Mouse (Mus musculus) heart, adult 9 months (tissue): ENCODE measurements around the gene Thumpd2.
A peak's percentile ranks its signal among the peaks of the same experiment; 100 is the strongest.

ENCODE experiments used
- DNase-seq, 2 experiments: peaks; one replicate each; pipeline ENCODE4 v3.0.0; 2022; ENCODE audit warnings: low spot score in 2 of 2

Thumpd2 gene

DNA sequence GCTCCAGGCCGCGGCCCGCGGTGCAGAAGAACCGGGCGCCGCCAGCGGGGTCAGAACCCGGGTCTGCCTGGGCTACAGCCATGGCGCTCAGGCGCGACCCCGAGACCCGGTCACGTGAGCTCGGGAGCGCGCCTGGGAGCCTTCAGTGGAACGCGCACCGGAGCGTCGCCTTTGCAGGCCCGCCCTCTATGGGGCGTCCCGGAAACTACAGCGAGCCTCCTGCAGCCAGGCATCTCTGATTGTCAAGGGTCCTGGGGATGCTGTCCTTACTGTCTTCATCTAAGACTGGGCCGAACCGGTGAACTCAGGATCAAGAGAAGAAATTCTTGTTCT is at the start of gene Thumpd2:
Gene Thumpd2, minus strand, starts transcription at position 104 of the 333 bp plus-strand sequence.
- DNase-seq = peak; percentile 88 to 89

DNA sequence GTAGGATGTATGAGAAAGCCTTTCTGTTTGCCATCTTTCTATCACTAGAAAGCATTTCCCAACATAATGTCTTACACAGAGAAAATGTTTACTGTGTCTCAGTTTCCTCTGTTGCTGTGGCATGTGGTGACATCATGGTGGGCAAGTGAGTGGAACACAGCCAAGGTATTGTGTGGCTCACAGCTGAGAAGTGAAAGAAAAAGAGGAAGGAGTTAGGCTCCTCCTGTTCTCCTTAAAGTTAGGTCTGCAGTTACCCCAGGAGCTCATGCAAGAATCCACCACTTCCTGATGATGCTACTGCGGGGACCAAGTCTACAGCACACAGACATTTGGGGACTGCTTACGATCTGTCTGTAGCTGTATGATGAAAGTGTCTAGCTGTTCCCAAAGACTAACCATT is 39.4 kb upstream of the Thumpd2 start:
- DNase-seq = no peak

- no peak for DNase-seq
Observed at GRCm38 (mm10) chr17:81102866-81103265, 38.0 kb upstream of the Thumpd2 start.

DNA sequence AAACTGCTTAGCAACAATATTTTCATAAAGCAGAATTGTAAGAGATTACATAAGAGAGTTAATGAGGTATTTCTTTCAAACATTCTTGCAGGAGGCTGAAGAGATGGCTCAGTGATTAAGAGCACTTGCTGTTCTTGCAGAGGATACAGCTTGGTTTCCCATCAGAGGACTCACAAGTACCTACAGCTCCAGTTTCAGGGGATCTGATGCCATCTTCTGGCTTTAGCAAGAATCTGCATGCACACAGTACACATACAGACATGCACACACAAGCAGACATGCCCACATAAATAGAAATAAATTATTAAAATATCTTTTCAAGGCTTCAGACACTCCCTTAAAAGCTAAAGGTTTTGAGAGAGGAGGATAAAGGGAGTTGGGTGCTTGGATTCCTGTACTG is 33.6 kb upstream of the Thumpd2 start:
- no peak for DNase-seq

- no peak for DNase-seq
Observed at GRCm38 (mm10) chr17:81096490-81096889, 31.6 kb upstream of the Thumpd2 start.

GRCm38 (mm10) chr17:81092794-81093193 is 27.9 kb upstream of the Thumpd2 start:
- DNase-seq = no peak

- DNase-seq = no peak
Observed at GRCm38 (mm10) chr17:81088866-81089265, 24.0 kb upstream of the Thumpd2 start.

- DNase-seq = no peak
Observed at GRCm38 (mm10) chr17:81087735-81088134, 22.9 kb upstream of the Thumpd2 start.

DNA sequence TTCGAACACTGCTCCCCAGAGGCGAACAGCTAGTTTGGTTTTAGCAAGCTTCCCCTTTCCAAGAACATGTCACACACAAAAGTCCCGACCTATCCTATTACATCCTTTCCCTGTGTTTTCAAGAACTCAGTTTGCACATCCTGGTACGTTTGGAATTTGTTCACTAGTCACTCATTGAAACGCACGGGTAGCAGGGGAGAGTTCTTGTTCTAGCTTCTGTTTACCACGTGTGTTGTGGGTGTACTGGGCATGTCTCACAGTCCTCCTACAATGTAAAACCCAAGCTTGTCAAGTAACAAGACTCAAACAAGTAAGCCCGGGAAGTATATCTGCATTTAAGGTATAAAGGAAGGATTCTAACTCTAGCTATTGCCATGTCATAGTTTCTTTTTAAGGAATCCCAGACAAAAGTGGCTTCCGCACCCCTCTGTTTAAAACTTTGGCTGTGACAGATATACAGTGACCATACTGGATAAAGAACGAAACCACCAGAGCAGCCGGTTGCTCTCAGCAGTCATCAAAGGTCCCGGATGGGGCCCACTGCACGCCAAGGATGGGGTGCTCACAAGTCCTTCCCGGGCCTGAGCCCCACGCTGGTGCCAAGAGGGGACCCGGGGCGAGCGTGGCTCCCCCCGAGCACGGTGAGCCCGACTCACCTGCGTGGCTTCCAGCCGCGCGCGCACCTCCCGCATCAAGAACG is 453 bp downstream of the Thumpd2 start:
- peak in 1 of 2 experiments; percentile 12 for DNase-seq

DNA sequence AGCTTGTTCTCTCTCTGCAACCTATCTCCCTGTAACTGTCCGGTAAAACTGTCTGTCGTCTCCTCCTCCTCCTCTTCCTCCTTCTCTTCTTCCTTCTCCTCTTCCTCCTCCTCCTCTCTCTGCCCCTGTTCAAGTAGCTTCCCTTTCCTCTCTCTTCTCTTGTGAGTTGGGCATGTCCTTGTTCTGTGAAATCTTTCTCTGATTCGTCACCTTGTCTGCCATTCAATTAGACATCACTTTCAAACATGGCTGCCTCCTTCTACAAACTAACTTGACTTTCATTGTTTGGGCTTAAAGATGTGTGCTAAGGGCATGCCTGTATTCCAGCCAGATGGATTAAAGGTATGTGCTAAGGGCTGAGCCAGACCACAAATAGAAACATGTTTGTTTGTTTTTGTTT is 1.5 kb downstream of the Thumpd2 start:
- no peak for DNase-seq

- DNase-seq = no peak
Observed at GRCm38 (mm10) chr17:81062349-81062871, 2.5 kb downstream of the Thumpd2 start.

DNA sequence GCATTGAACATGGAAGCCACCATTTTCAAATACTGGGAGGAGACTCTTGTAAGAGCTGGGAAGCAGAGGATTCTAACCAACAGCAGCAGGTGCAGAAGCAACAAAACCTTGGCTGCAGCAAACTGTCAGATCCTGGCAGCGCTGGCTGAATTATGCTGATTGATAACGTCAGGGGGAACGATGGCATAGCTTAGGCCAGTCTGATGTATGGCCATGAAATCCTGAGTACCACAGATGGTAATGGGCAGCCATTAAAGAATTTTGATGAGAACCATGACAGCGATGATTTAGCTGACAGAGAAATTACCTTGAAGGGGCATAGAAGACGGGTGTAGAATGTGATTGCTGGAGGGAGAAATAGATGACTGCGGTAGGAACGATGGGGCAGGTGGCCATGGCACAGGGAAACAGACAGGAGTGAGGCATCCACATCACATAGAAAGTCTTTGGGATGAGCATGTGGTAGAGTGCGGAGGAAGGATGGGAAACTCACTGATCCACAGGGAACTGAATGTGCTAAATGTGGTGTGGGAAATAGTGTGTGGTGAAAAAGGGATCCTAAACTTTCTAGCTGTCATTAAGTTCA is 8.0 kb downstream of the Thumpd2 start:
- DNase-seq = no peak

DNA sequence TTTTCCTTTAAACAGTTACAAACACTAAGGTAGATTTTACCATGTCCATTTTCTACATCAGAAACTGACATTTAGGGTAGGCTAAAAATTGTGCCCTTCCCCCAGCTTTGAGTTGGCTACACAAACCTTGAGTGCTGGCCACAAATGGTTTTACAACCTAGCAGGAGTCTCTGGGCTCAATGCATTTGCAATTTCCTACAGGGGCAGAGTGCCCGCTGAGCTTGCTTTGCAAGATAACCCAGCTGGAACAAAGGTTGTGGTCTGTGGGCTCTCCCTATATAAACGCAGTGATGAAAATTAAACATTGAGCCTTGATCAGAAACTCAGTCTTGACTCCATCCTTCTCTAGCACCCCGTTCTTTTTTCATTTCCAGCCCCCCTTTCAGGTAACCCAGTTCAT is 8.8 kb downstream of the Thumpd2 start:
- DNase-seq = no peak

DNA sequence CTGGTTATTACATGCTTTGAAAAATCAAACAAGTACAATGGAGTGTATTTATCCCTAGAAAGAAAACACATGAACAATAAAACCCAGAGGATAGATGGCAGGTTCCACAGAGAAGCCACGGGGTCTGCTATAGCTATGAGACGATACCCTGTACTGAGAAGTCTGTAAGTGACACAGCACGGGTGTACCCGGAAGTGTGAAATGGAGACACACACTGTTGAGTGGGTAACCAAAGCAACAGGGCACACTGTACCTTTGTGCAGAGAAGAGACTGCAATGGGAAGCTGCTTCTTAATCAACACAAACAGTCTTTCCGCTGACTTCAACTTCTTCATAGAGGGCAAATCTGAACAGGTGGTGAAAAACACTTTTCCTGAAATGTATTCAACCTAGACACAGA is 9.4 kb downstream of the Thumpd2 start:
- no peak for DNase-seq

DNA sequence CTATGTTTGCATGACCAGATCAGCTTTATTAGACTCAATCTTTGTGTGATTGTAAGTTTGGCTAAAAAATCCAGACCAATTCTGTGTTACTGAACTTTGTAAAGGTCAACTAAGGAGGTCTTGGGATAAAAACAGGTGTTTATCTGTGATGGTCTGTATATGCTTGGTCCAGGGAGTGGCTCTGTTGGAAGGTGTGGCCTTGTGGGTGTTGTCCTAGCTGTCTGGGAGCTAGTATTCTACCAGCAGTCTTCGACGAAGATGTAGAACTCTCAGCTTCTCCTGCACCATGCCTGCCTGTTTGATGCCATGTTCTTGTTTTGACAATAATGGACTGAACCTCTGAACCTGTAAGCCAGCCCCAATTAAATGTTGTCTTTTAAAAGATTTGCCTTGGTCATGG is 11.6 kb downstream of the Thumpd2 start:
- DNase-seq = no peak

- DNase-seq = no peak
Observed at GRCm38 (mm10) chr17:81047930-81048564, 16.8 kb downstream of the Thumpd2 start.

DNA sequence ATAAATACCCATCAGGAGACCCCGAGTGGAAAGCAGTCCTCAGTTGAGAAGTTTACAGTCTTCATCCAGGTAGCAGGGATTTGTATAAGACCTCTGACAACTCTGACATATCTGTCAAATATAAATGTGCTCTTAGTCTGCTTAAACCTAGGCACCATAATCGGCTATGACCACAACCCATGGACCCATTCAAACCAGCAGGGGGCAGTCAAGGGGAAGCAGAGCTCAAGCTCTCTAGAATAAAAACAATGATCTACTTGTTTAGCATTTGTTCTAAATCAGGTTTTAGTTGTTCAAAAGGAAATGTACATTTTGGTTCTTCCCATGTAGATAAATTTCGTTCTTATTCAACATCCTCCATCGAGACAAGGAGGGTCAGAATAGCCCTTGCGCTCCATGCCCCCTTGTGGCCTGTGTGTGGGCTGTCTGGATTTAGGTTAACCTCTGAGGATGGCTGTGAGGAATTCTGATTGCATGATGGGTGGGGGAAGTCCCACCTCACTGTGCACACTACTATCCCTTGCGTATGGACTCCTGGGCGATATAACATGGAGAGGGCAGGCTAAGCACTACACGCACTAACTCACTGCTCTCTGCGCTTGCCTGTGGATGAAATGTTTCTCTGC is 19.2 kb downstream of the Thumpd2 start:
- DNase-seq = no peak

- DNase-seq = no peak
Observed at GRCm38 (mm10) chr17:81045115-81045514, 19.8 kb downstream of the Thumpd2 start.

DNA sequence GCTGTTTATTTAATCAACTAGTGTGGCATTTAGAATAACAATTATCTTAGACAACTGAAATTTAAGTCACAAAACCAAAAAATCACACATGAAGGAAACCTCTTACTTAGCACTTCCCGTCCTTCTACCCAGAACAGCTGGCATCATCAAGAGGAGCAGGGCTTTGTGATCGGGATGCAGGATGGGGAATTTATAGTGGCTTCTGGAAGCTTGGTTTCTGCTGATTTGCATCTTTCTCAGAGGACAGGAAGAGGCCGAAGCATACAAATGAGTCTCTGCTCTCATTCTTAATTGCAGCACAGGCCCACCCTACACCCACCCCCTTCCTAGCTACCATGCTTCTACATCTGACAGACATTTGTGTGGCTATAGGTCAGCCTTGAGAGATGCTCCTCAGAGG is 20.5 kb downstream of the Thumpd2 start:
- no peak for DNase-seq

GRCm38 (mm10) chr17:81041662-81042061 is 23.2 kb downstream of the Thumpd2 start:
- DNase-seq = no peak

- no peak for DNase-seq
Observed at GRCm38 (mm10) chr17:81038707-81039408, 26.0 kb downstream of the Thumpd2 start.

DNA sequence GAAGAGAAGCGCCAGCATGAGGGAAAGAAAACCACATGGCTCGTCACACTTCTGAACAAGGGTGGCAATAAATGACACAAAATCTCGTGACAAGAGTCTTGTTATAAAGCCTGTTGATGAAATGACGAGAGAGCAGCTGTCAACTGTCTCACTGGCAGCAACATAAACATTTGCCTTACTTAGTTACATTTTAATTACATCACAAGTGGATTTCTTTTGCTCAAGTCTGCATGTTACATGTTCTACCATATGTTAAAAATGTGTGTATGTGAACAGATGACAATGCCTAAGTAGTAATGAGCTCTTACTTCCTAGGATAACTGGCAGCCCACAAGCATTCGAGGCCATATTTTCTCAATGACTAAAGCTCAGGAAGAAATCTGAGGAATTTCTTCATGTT is 29.5 kb downstream of the Thumpd2 start:
- DNase-seq = no peak
